In genomic region chr5:121824121-121824520, GRCm38 (mm10) we compare ENCODE assay signal across 8 mouse cellular contexts. TPM values are rescaled to one million over a fixed set of nuclear protein-coding genes. Genes with fewer than 3 reads are reported as not detected.
DNase-seq lines count a peak whose midpoint lies in the region; ATAC-seq lines count a peak whose summit lies in the region.

No protein-coding gene starts in this region.

- peak overlapping the region; percentile 78 for H3K27ac ChIP-seq in hindbrain, embryonic 10.5 days
- no peak overlapping the region for H3K27ac ChIP-seq in hindbrain, embryonic 12.5 days
- H3K27ac ChIP-seq in macrophage: peak overlapping the region; percentile 62

- H3K9ac ChIP-seq in hindbrain, embryonic 12.5 days: no peak overlapping the region

- H3K79me2 ChIP-seq in macrophage (ENCODE audit: inconsistent target): peaks cover 97% of the 10 kb centered on the region

- WGBS in hindbrain, embryonic 10.5 days: 54% methylated on average over 4 of the region's 4 CpGs
- 72% methylated on average over 4 of the region's 4 CpGs for WGBS in hindbrain, embryonic 12.5 days
- 0% methylated on average over 4 of the region's 4 CpGs for WGBS in macrophage (ENCODE audit: missing documents)

- peaks cover 77% of the 10 kb centered on the region for H3K36me3 ChIP-seq in hindbrain, embryonic 10.5 days
- peaks cover 9% of the 10 kb centered on the region for H3K36me3 ChIP-seq in hindbrain, embryonic 12.5 days
- H3K36me3 ChIP-seq in macrophage (ENCODE audit: inconsistent target): peaks cover 60% of the 10 kb centered on the region

- no peak overlapping the region for H3K4me3 ChIP-seq in hindbrain, embryonic 10.5 days
- H3K4me3 ChIP-seq in hindbrain, embryonic 12.5 days: no peak overlapping the region
- no peak overlapping the region for H3K4me3 ChIP-seq in macrophage (ENCODE audit: inconsistent target)

- DNase-seq in hindbrain, embryonic 10.5 days (ENCODE audit: low spot score): no peak
- DNase-seq in kidney, postnatal 14 days: peak; percentile 58
- DNase-seq in ovary, postnatal 36 days (ENCODE audit: low spot score): no peak
- no peak for DNase-seq in testis, postnatal 10 days (ENCODE audit: low spot score)
- no peak for DNase-seq in ovary, postnatal 10 days (ENCODE audit: low spot score)

- H3K4me1 ChIP-seq in hindbrain, embryonic 10.5 days (replicated peaks): peaks cover 39% of the 10 kb centered on the region
- peaks cover 11% of the 10 kb centered on the region for H3K4me1 ChIP-seq in hindbrain, embryonic 12.5 days

- no peak overlapping the region for H3K4me2 ChIP-seq in hindbrain, embryonic 12.5 days (replicated peaks)

- ATAC-seq in hindbrain, embryonic 12.5 days (ENCODE audit: low FRiP score): no peak
- ATAC-seq in granulocyte monocyte progenitor cell, adult 5-6 weeks (replicated peaks; ENCODE audit: poor library complexity, severe bottlenecking): peak; percentile 91

- H3K27me3 ChIP-seq in hindbrain, embryonic 10.5 days (ENCODE audit: insufficient read depth, poor library complexity, severe bottlenecking): peaks cover 27% of the 10 kb centered on the region
- peaks cover 25% of the 10 kb centered on the region for H3K27me3 ChIP-seq in hindbrain, embryonic 12.5 days

- no peaks in the 10 kb centered on the region for H3K9me3 ChIP-seq in hindbrain, embryonic 10.5 days
- H3K9me3 ChIP-seq in hindbrain, embryonic 12.5 days (replicated peaks): no peaks in the 10 kb centered on the region

RNA-seq across cellular contexts. Expression of gene Sh2b3, which starts 13.3 kb away (rescaled TPM):
- 9.3 and 11.1 TPM in 2 replicates for polyA plus RNA-seq in hindbrain, embryonic 10.5 days (2016; fragmentation: Nextera tagmentation; extraction: Ambion mirVana)
- 11.4 and 12.1 TPM in 2 replicates for polyA plus RNA-seq in hindbrain, embryonic 12.5 days (2016; fragmentation: Nextera tagmentation; extraction: Ambion mirVana)
- total RNA-seq in granulocyte monocyte progenitor cell, adult 5-6 weeks (2014; fragmentation: Nextera tagmentation): 31.5 and 32.8 TPM in 2 replicates
- total RNA-seq in granulocyte monocyte progenitor cell, adult 5-6 weeks (2017): 11.9 and 12.5 TPM in 2 replicates
- total RNA-seq in macrophage (2018; cell fraction: chromatin; rRNA removed): 100 to 1,000 TPM in 1 of 26 experiments, 10 to 100 TPM in 25; 32.2 to 111 (median 70.7) TPM
- total RNA-seq in macrophage (2018; cell fraction: cytosol; rRNA removed): 10 to 100 TPM; 29.7 to 65.3 (median 45.4) TPM
- total RNA-seq in macrophage (2018; cell fraction: nucleus; rRNA removed): 100 to 1,000 TPM in 4 of 26 experiments, 10 to 100 TPM in 22; 39.5 to 128 (median 64.9) TPM
- polyA plus RNA-seq in macrophage (2018): 36.0 to 49.5 TPM (median 47.2 TPM) in 3 replicates

RNA-seq across cellular contexts. Expression of gene Pheta1, which starts 24.7 kb away (rescaled TPM):
- 44.8 and 54.5 TPM in 2 replicates for polyA plus RNA-seq in hindbrain, embryonic 10.5 days (2016; fragmentation: Nextera tagmentation; extraction: Ambion mirVana)
- polyA plus RNA-seq in hindbrain, embryonic 12.5 days (2016; fragmentation: Nextera tagmentation; extraction: Ambion mirVana): 48.1 and 50.5 TPM in 2 replicates
- 0.62 and 2.6 TPM in 2 replicates for total RNA-seq in granulocyte monocyte progenitor cell, adult 5-6 weeks (2014; fragmentation: Nextera tagmentation)
- total RNA-seq in granulocyte monocyte progenitor cell, adult 5-6 weeks (2017): 1.1 and 2.2 TPM in 2 replicates
- 10 to 100 TPM in 6 of 26 experiments, 1 to 10 TPM in 20; 2.0 to 20.7 (median 7.2) TPM for total RNA-seq in macrophage (2018; cell fraction: chromatin; rRNA removed)
- 1 to 10 TPM; 1.7 to 6.5 (median 3.9) TPM for total RNA-seq in macrophage (2018; cell fraction: cytosol; rRNA removed)
- 10 to 100 TPM in 4 of 26 experiments, 1 to 10 TPM in 22; 2.3 to 11.9 (median 6.9) TPM for total RNA-seq in macrophage (2018; cell fraction: nucleus; rRNA removed)
- 0.86 to 5.2 TPM (median 3.8 TPM) in 3 replicates for polyA plus RNA-seq in macrophage (2018)
